In genomic region chr11:90035532-90035931, GRCm38 (mm10) we compare ENCODE assay signal across 30 mouse cellular contexts. TPM values are rescaled to one million over a fixed set of nuclear protein-coding genes. Genes with fewer than 3 reads are reported as not detected.
A peak's percentile ranks its signal among the peaks of the same experiment; 100 is the strongest.
DNase-seq lines count a peak whose midpoint lies in the region; ATAC-seq and TF ChIP-seq lines count a peak whose summit lies in the region.
"Had no signal": no experiment of that assay in that cellular context is flagged by ENCODE, and none has a peak within 500 bp of the region (broad histone marks: within the 10 kb centered on the region; RNA-seq: fewer than 3 reads in every experiment).

No protein-coding gene starts in this region.

- H3K36me3 ChIP-seq in kidney, embryonic 16.5 days (ENCODE audit: insufficient read depth, low read length), result peaks cover 6% of the 10 kb centered on the region; the same call in 1 of the 2 replicates
- H3K36me3 ChIP-seq in kidney, embryonic 15.5 days, result peaks cover 13% of the 10 kb centered on the region
- no peaks in the 10 kb centered on the region for H3K36me3 ChIP-seq in testis, adult 2 months (ENCODE audit: control insufficient read depth, insufficient read depth, low read length)
- H3K36me3 ChIP-seq: forebrain, embryonic 15.5 days; hindbrain, embryonic 10.5 days; midbrain, embryonic 10.5 days; midbrain, embryonic 15.5 days had no signal

- peak; percentile 27; the same call in 1 of the 2 replicates for ATAC-seq in kidney, embryonic 16.5 days (ENCODE audit: low FRiP score, low TSS enrichment)
- no peak for ATAC-seq in kidney, embryonic 15.5 days (replicated peaks; ENCODE audit: low FRiP score)
- ATAC-seq: forebrain, embryonic 15.5 days; midbrain, embryonic 15.5 days had no signal

- peaks cover 8% of the 10 kb centered on the region for H3K9me3 ChIP-seq in kidney, embryonic 16.5 days (ENCODE audit: low read length)
- H3K9me3 ChIP-seq in kidney, embryonic 15.5 days (replicated peaks), result 0 out of 2 replicates have a peak, but pooled peaks cover 7% of the 10 kb centered on the region
- H3K9me3 ChIP-seq: forebrain, embryonic 15.5 days; hindbrain, embryonic 15.5 days; midbrain, embryonic 15.5 days had no signal

- no peak overlapping the region for H3K27ac ChIP-seq in kidney, embryonic 16.5 days (ENCODE audit: low read length)
- H3K27ac ChIP-seq in kidney, embryonic 15.5 days, result no peak overlapping the region
- H3K27ac ChIP-seq in testis, adult 2 months (ENCODE audit: control insufficient read depth, insufficient read depth, low read depth, low read length), result no peak overlapping the region
- H3K27ac ChIP-seq: embryonic facial prominence, embryonic 13.5 days; forebrain, embryonic 10.5 days; forebrain, embryonic 15.5 days; hindbrain, embryonic 10.5 days; hindbrain, embryonic 15.5 days; limb, embryonic 13.5 days; midbrain, embryonic 10.5 days; midbrain, embryonic 15.5 days; neural tube, embryonic 15.5 days had no signal

- WGBS in kidney, embryonic 16.5 days, result 41% methylated on average over 14 of the region's 14 CpGs
- WGBS in kidney, embryonic 15.5 days, result 33% methylated on average over 14 of the region's 14 CpGs

- H3K9ac ChIP-seq in kidney, embryonic 16.5 days (replicated peaks; ENCODE audit: low read length), result no peak overlapping the region
- no peak overlapping the region for H3K9ac ChIP-seq in kidney, embryonic 15.5 days
- H3K9ac ChIP-seq: embryonic facial prominence, embryonic 13.5 days; forebrain, embryonic 15.5 days; hindbrain, embryonic 15.5 days; limb, embryonic 13.5 days; midbrain, embryonic 15.5 days; neural tube, embryonic 15.5 days had no signal

- 0 out of 2 replicates have a peak overlapping the region, but pooled peaks have one; percentile 14 for H3K4me2 ChIP-seq in kidney, embryonic 16.5 days (replicated peaks; ENCODE audit: low read depth, low read length)
- H3K4me2 ChIP-seq in kidney, embryonic 15.5 days, result no peak overlapping the region
- H3K4me2 ChIP-seq: embryonic facial prominence, embryonic 13.5 days; forebrain, embryonic 15.5 days; hindbrain, embryonic 15.5 days; limb, embryonic 13.5 days; liver, embryonic 11.5 days; midbrain, embryonic 15.5 days; neural tube, embryonic 15.5 days had no signal

- H3K27me3 ChIP-seq in kidney, embryonic 16.5 days (ENCODE audit: insufficient read depth, low read length), result peaks cover 8% of the 10 kb centered on the region; the same call in 1 of the 2 replicates
- H3K27me3 ChIP-seq in kidney, embryonic 15.5 days, result peaks cover 13% of the 10 kb centered on the region
- no peaks in the 10 kb centered on the region for H3K27me3 ChIP-seq in testis, adult 2 months (ENCODE audit: control insufficient read depth, insufficient read depth, low read length)
- H3K27me3 ChIP-seq: forebrain, embryonic 15.5 days had no signal

- no peak overlapping the region for H3K4me3 ChIP-seq in kidney, embryonic 16.5 days (ENCODE audit: low read length)
- H3K4me3 ChIP-seq in kidney, embryonic 15.5 days (replicated peaks), result no peak overlapping the region
- H3K4me3 ChIP-seq in testis, adult 2 months (ENCODE audit: control insufficient read depth, low read depth, low read length), result peak overlapping the region; percentile 80
- H3K4me3 ChIP-seq: embryonic facial prominence, embryonic 13.5 days; forebrain, embryonic 10.5 days; forebrain, embryonic 15.5 days; hindbrain, embryonic 10.5 days; hindbrain, embryonic 15.5 days; limb, embryonic 13.5 days; midbrain, embryonic 10.5 days; midbrain, embryonic 15.5 days; neural tube, embryonic 15.5 days had no signal

- intact Hi-C loops in left cerebral cortex, postnatal 25 days (cut with DNase I), result no loop called here

- TF ChIP-seq CTCF in testis, adult 2 months (IDR thresholded peaks at IDR 0.05; ENCODE audit: control insufficient read depth, insufficient read depth, insufficient replicate concordance, low read depth, low read length), result no peak

- peaks cover 26% of the 10 kb centered on the region for H3K4me1 ChIP-seq in kidney, embryonic 16.5 days (ENCODE audit: insufficient read depth, low read length)
- H3K4me1 ChIP-seq in kidney, embryonic 15.5 days, result peaks cover 26% of the 10 kb centered on the region
- H3K4me1 ChIP-seq in testis, adult 2 months (ENCODE audit: control insufficient read depth, insufficient read depth, low read length), result peaks cover 3% of the 10 kb centered on the region; the same call in 1 of the 2 replicates

- no peak for DNase-seq in testis, postnatal 14 days (ENCODE audit: low spot score)
- peak; percentile 55 for DNase-seq in lung, postnatal 36 days
- DNase-seq in layer of hippocampus, postnatal 36 days, result no peak
- no peak for DNase-seq in left cerebral cortex, postnatal 25 days (ENCODE audit: low spot score in 2 of 2)
- DNase-seq: adrenal gland, postnatal 25 days; cerebellum, adult 11-12 months; cerebellum, adult 9-11 months; gastrocnemius, postnatal 36 days; heart, postnatal 14 days; kidney, adult 18-20 months; kidney, postnatal 10 days; layer of hippocampus, adult 9-11 months; retina, postnatal 1 day; right cerebral cortex, postnatal 25 days; thymus, adult 18-20 months; thymus, postnatal 36 days had no signal

- TF ChIP-seq POLR2A in testis, adult 2 months (IDR thresholded peaks at IDR 0.05; ENCODE audit: control insufficient read depth, low read depth, low read length), result no peak

RNA-seq across cellular contexts. Expression of gene Tmem100, which starts 5.4 kb away (rescaled TPM):
- polyA plus RNA-seq in kidney, embryonic 16.5 days (2015; fragmentation: Nextera tagmentation; extraction: Ambion mirVana), result 20.8 and 23.3 TPM in 2 replicates
- 21.9 and 24.4 TPM in 2 replicates for polyA plus RNA-seq in kidney, embryonic 15.5 days (2015; fragmentation: Nextera tagmentation; extraction: Ambion mirVana)
- polyA plus RNA-seq in testis, adult 2 months (2012; rRNA removed), result 0.57 and 0.69 TPM in 2 replicates
- total RNA-seq in layer of hippocampus, postnatal 36 days (2021), result 10 to 100 TPM; 15.3 to 18.5 TPM
- 10 to 100 TPM; 19.2 to 19.7 TPM for total RNA-seq in left cerebral cortex, postnatal 25 days (2021)
- total RNA-seq: MEL had no signal

RNA-seq across cellular contexts. Expression of gene Pctp, which starts 32.8 kb away (rescaled TPM):
- 14.3 and 15.8 TPM in 2 replicates for polyA plus RNA-seq in kidney, embryonic 16.5 days (2015; fragmentation: Nextera tagmentation; extraction: Ambion mirVana)
- polyA plus RNA-seq in kidney, embryonic 15.5 days (2015; fragmentation: Nextera tagmentation; extraction: Ambion mirVana), result 12.1 and 13.1 TPM in 2 replicates
- 5.6 and 5.7 TPM in 2 replicates for polyA plus RNA-seq in testis, adult 2 months (2012; rRNA removed)
- under 1 TPM; 0.68 to 0.77 TPM for total RNA-seq in layer of hippocampus, postnatal 36 days (2021)
- 1 to 10 TPM in 1 of 2 experiments, under 1 TPM in 1; 0.94 to 1.1 TPM for total RNA-seq in left cerebral cortex, postnatal 25 days (2021)

Comparison
In these comparisons a context has a peak if more than half of its experiments do, and no peak if none do; other contexts are left out.
1. RNA of gene Tmem100, which starts 5.4 kb away (polyA plus RNA-seq): 21.9 to 24.4 TPM in kidney, embryonic 15.5 days and 20.8 to 23.3 TPM in kidney, embryonic 16.5 days; 0.57 to 0.69 TPM in testis, adult 2 months; every median in the first group is over 10 times any median in the second.